Mouse (Mus musculus): ENCODE measurements around the gene Olfr646. TPM values are rescaled to one million over a fixed set of nuclear protein-coding genes. Genes with fewer than 3 reads are reported as not detected.

The Olfr646 gene
- polyA plus RNA-seq (2017; shearing (Covaris generic)): not detected

GRCm38 (mm10) chr7:104104757-104104972 lies at the start of gene Olfr646:
Gene Olfr646 (plus strand): TSS chr7:104104873.

DNA sequence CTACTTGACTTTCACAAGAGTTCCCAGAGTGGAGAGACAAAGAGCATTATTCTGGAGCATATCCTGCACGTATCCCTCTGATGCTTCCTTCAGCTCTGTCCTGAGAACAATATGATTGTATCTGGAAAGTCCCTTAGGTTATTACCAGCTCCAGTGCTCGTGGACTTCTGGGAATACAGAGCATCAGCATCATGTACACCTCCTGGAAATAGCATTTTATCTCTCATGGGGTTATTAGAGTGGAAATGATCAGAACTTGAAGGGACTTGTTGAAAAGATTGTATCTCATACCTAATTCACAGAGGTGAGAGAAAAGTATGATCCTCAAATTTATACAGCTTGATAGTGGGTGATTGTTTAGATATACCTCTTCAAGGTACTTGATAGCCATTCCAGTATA lies 43.3 kb upstream of the Olfr646 start, which contains the start of gene 4930516K23Rik:
Gene 4930516K23Rik (minus strand): TSS at position 101 of the 400 bp plus-strand sequence.

GRCm38 (mm10) chr7:104071769-104072168 lies 32.9 kb upstream of the Olfr646 start, which contains the start of gene Olfr644:
Gene Olfr644 (minus strand): TSS chr7:104071869.

GRCm38 (mm10) chr7:104085365-104085764 lies 19.3 kb upstream of the Olfr646 start, which contains the start of gene Olfr645:
Gene Olfr645 (minus strand): TSS chr7:104085465.

DNA sequence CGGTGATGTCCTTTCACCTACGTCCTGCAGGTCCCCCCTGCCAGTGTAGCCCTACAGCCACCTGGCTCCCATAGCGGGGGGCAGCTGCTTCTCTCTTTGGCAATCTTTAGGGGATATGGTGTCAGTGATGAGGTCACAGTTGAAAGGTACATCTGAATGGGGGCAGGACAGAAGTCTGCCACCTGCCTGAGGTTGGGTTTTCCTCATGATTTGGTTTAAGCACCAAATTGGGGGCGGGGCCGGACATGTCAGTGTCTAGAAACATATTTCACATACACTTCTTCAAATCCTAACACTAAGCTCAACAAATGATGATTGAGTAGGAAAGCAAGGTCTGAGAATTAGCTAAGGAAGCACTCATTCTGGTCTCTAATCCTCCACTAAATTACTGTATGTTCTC lies 25.1 kb downstream of the Olfr646 start, which contains the start of gene Ubqln5:
Gene Ubqln5 (minus strand): TSS at position 101 of the 400 bp plus-strand sequence.

DNA sequence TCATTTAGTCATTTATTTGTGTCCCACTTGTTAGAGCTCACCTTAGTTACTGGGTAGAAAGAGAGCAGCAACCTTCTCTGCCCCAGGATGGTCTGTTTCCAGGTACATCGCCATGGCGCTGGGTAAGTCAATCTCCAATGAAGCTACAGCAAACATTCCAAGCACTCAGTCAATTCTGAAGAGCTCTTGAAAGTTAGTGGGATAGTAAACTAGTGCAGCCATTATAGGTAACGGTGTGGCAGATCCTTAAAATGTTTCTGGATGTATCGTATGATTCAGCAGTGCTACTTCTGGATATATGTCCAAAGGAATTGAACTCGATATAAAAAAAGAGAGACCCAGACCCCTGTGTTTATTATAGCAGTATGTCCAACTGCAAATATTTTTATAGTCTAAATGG lies 32.6 kb downstream of the Olfr646 start, which contains the start of gene Olfr643:
Gene Olfr643 (minus strand): TSS at position 101 of the 400 bp plus-strand sequence.

DNA sequence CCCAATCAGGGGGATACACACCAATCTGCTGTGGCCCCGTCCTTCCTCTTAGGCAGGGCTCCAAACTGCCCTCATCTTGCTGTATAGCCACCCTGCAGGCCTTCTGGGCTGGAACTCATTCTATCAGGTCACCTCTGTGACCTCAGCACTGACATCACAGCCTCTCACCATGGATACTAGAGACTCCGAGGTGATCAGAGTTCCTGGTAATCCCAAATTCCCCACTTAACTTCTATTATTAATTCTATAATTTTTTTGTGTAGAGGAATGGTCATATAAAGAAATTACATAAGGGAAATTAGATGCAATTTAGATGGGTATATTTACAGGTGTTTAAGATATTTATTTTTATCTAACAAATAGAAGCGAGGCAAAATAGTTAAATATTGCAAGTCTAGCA lies 38.5 kb downstream of the Olfr646 start, which contains the start of gene Ubqln3:
Gene Ubqln3 (minus strand): TSS at position 101 of the 400 bp plus-strand sequence.

DNA sequence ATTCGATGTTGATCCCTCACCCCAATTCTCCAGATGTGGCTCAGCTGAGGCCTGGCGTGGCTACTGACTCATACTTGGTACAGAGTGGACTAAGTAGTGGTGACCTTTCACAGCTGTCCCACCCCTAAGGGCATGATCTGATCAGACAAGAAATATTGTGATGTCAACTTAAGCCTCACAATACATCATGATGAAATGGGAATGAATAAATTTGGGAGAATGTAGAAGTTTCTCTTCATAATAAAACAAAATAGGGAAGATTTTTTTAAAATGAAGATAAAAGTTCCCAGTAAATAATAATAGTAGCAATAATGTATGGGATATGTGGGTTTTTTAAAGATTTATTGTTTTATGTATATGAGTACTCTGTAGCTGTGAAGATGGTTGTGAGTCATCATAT lies 45.8 kb downstream of the Olfr646 start, which contains the start of gene Ubqlnl:
Gene Ubqlnl (minus strand): TSS at position 101 of the 400 bp plus-strand sequence.

Other genes with a start within 250 kb of the Olfr646 start
- gene Olfr66, start 218.6 kb upstream of the Olfr646 start, polyA plus RNA-seq (2017; shearing (Covaris generic)): not detected
- gene Olfr64, start 210.4 kb upstream of the Olfr646 start, polyA plus RNA-seq (2017; shearing (Covaris generic)): not detected
- gene Olfr65, start 201.4 kb upstream of the Olfr646 start, polyA plus RNA-seq (2017; shearing (Covaris generic)): not detected
- gene Olfr631, start 176.0 kb upstream of the Olfr646 start, polyA plus RNA-seq (2017; shearing (Covaris generic)): not detected
- not detected for gene Olfr632, start 170.5 kb upstream of the Olfr646 start, polyA plus RNA-seq (2017; shearing (Covaris generic))
- gene Olfr633, start 160.4 kb upstream of the Olfr646 start, polyA plus RNA-seq (2017; shearing (Covaris generic)): not detected
- gene Olfr635, start 133.7 kb upstream of the Olfr646 start, polyA plus RNA-seq (2017; shearing (Covaris generic)): 0.04 TPM
- not detected for gene Olfr638, start 106.1 kb upstream of the Olfr646 start, polyA plus RNA-seq (2017; shearing (Covaris generic))
- not detected for gene Olfr639, start 87.6 kb upstream of the Olfr646 start, polyA plus RNA-seq (2017; shearing (Covaris generic))
- gene Olfr640, start 79.3 kb upstream of the Olfr646 start, polyA plus RNA-seq (2017; shearing (Covaris generic)): not detected
- not detected for gene Olfr641, start 69.4 kb upstream of the Olfr646 start, polyA plus RNA-seq (2017; shearing (Covaris generic))
- gene Olfr642, start 52.2 kb upstream of the Olfr646 start, polyA plus RNA-seq (2017; shearing (Covaris generic)): not detected
- gene 4930516K23Rik, start 43.4 kb upstream of the Olfr646 start, polyA plus RNA-seq (2017; shearing (Covaris generic)): 0.12 TPM
- gene Olfr644, start 33.0 kb upstream of the Olfr646 start, polyA plus RNA-seq (2017; shearing (Covaris generic)): not detected
- gene Olfr645, start 19.4 kb upstream of the Olfr646 start, polyA plus RNA-seq (2017; shearing (Covaris generic)): not detected
- gene Ubqln5, start 25.0 kb downstream of the Olfr646 start, polyA plus RNA-seq (2017; shearing (Covaris generic)): not detected
- gene Olfr643, start 32.5 kb downstream of the Olfr646 start, polyA plus RNA-seq (2017; shearing (Covaris generic)): not detected
- not detected for gene Ubqln3, start 38.4 kb downstream of the Olfr646 start, polyA plus RNA-seq (2017; shearing (Covaris generic))
- not detected for gene Ubqlnl, start 45.7 kb downstream of the Olfr646 start, polyA plus RNA-seq (2017; shearing (Covaris generic))
- gene Olfm5, start 60.0 kb downstream of the Olfr646 start, polyA plus RNA-seq (2017; shearing (Covaris generic)): not detected
- 0.17 TPM for gene Olfr648, start 78.5 kb downstream of the Olfr646 start, polyA plus RNA-seq (2017; shearing (Covaris generic))
- gene Olfr649, start 91.1 kb downstream of the Olfr646 start, polyA plus RNA-seq (2017; shearing (Covaris generic)): not detected
- gene Trim6, start 113.9 kb downstream of the Olfr646 start, polyA plus RNA-seq (2017; shearing (Covaris generic)): 1.5 TPM
- 56.3 TPM for gene Trim34a, start 139.6 kb downstream of the Olfr646 start, polyA plus RNA-seq (2017; shearing (Covaris generic))
- gene Trim5, start 183.2 kb downstream of the Olfr646 start, polyA plus RNA-seq (2017; shearing (Covaris generic)): 39.1 TPM
- 146 TPM for gene Trim12a, start 210.6 kb downstream of the Olfr646 start, polyA plus RNA-seq (2017; shearing (Covaris generic))
- 0.78 TPM for gene Trim34b, start 224.6 kb downstream of the Olfr646 start, polyA plus RNA-seq (2017; shearing (Covaris generic))
- gene Trim12c, start 248.5 kb downstream of the Olfr646 start, polyA plus RNA-seq (2017; shearing (Covaris generic)): 25.4 TPM

All from inflammation-experienced regulatory T-cells, adult 16 weeks (primary cell).